Mouse (Mus musculus): ENCODE measurements around the gene Arl5c. TPM values are rescaled to one million over a fixed set of nuclear protein-coding genes. Genes with fewer than 3 reads are reported as not detected.

The Arl5c gene
- total and polyA plus RNA-seq, 3 experiments: 1.2 to 10.4 TPM; not detected in 1

DNA sequence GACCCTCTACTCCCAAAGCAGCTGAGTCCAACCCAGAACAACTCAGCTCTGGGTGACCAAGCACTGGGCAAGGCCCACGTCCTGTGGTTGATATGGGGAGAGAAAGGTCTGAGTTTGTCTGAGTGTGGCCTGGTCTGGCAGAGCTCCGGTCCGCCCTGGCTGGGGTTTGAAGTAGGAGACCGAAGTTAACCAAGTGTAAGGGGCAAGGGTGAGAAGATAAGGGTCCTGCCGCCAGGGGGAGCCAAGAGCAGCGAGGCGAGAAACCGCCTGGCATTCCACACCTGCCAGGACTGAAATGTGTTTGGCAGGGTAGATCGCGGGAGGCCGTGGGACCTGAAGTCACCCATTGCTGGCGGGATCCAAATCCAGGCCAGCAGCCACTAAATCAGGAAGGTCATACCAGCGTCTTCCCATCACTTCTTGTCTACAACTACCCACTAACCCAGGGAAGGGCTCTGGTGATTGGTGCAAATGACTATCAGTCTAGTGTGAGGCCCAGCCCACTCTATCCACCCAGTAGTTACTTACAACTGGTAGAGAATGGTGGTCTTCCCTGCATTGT, 1.4 kb downstream of the Arl5c start:
- peak overlapping the region; percentile 42 for H3K9ac ChIP-seq (ENCODE audit: control insufficient read depth, low read depth, low read length, poor library complexity, severe bottlenecking)
- no peaks in the 10 kb centered on the region for H3K27me3 ChIP-seq (ENCODE audit: control insufficient read depth in 1 of 2, insufficient read depth in 2 of 2, low read length in 2 of 2)
- peak; percentile 79 for DNase-seq (ENCODE audit: low read depth, low spot score)
- no peak overlapping the region for H3K27ac ChIP-seq (ENCODE audit: control insufficient read depth, low read depth, low read length)
- TF ChIP-seq MXI1 (IDR thresholded peaks at IDR 0.05; ENCODE audit: low read depth, low read length) (no peak), SMC3 (IDR thresholded peaks at IDR 0.05; ENCODE audit: low read depth, low read length) (peak; percentile 62), GATA1 (IDR thresholded peaks at IDR 0.05; ENCODE audit: low read depth, low read length) (peak; percentile 29; the same call in 1 of the 2 replicates), CTCF (IDR thresholded peaks at IDR 0.05 in 2 of 3, conservative IDR thresholded peaks at IDR 0.05 in 1 of 3; ENCODE audit: control insufficient read depth in 1 of 3, insufficient read depth in 1 of 3, low read depth in 2 of 3, low read length in 3 of 3, poor library complexity in 1 of 3, severe bottlenecking in 1 of 3) (peak; percentile 62 to 88 (median 75)), RAD21 (IDR thresholded peaks at IDR 0.05; ENCODE audit: low read depth, low read length) (peak; percentile 23), ZKSCAN1 (IDR thresholded peaks at IDR 0.05; ENCODE audit: low read depth, low read length) (no peak)
- peaks cover 8 to 33% of the 10 kb centered on the region in 2 experiments; a peak in 3 of 4 replicates for H3K4me1 ChIP-seq (ENCODE audit: control insufficient read depth in 1 of 2, insufficient read depth in 2 of 2, low read length in 2 of 2)
- peak overlapping the region in 1 of 2 experiments; percentile 41; a peak in 3 of 4 replicates for H3K4me3 ChIP-seq (ENCODE audit: control insufficient read depth in 1 of 2, insufficient read depth in 1 of 2, low read depth in 2 of 2, low read length in 2 of 2)
- peaks cover 0 to 12% of the 10 kb centered on the region in 2 experiments; a peak in 2 of 4 replicates for H3K36me3 ChIP-seq (ENCODE audit: control insufficient read depth in 1 of 2, insufficient read depth in 2 of 2, low read length in 2 of 2)
- H3K79me2 ChIP-seq (ENCODE audit: control insufficient read depth, insufficient read depth, low read length, poor library complexity): no peaks in the 10 kb centered on the region
- no peaks in the 10 kb centered on the region for H3K9me3 ChIP-seq (replicated peaks; ENCODE audit: insufficient read depth, low read length)

DNA sequence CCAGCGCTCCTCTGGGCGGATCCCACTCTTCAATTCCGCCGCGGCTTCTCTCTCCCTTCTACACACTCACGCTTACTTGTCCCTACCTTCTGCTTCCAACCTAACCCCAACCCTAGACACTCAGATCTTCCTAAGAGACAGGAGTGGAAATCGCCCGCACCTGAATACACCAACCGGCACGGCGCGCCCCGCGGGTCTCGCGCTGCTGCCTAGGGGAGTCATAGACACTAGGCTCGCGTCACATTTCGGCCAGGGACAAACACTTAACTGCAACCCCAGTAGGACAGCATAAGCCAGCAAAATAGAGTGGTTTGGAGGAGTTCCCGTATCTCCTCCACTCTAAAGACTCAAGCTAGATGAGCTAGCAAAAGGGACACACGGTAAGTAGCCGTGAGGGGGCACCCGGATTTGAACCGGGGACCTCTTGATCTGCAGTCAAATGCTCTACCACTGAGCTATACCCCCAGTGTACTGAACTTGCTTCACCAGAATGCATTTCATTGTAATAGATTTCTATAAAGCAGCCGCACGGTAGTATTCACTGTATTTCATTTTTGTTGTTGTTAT, 7.4 kb downstream of the Arl5c start:
- H3K9me3 ChIP-seq (replicated peaks; ENCODE audit: insufficient read depth, low read length): no peaks in the 10 kb centered on the region
- H3K36me3 ChIP-seq (ENCODE audit: control insufficient read depth in 1 of 2, insufficient read depth in 2 of 2, low read length in 2 of 2): peaks cover 0 to 4% of the 10 kb centered on the region in 2 experiments; a peak in 1 of 4 replicates
- peak overlapping the region; percentile 47 to 91 for H3K4me3 ChIP-seq (ENCODE audit: control insufficient read depth in 1 of 2, insufficient read depth in 1 of 2, low read depth in 2 of 2, low read length in 2 of 2)
- peak overlapping the region; percentile 85 for H3K9ac ChIP-seq (ENCODE audit: control insufficient read depth, low read depth, low read length, poor library complexity, severe bottlenecking)
- DNase-seq (ENCODE audit: low read depth, low spot score): peak; percentile 95
- peaks cover 0 to 20% of the 10 kb centered on the region in 2 experiments; a peak in 2 of 4 replicates for H3K4me1 ChIP-seq (ENCODE audit: control insufficient read depth in 1 of 2, insufficient read depth in 2 of 2, low read length in 2 of 2)
- peak overlapping the region; percentile 69 for H3K27ac ChIP-seq (ENCODE audit: control insufficient read depth, low read depth, low read length)
- H3K27me3 ChIP-seq (ENCODE audit: control insufficient read depth in 1 of 2, insufficient read depth in 2 of 2, low read length in 2 of 2): 0 out of 4 replicates have a peak, but pooled peaks cover 0 to 1% of the 10 kb centered on the region in 2 experiments
- peaks cover 3% of the 10 kb centered on the region; the same call in 1 of the 2 replicates for H3K79me2 ChIP-seq (ENCODE audit: control insufficient read depth, insufficient read depth, low read length, poor library complexity)
- peak; percentile 38; the same call in 1 of the 2 replicates for TF ChIP-seq NRF1 (IDR thresholded peaks at IDR 0.05; ENCODE audit: insufficient read depth, low read depth, low read length, poor library complexity, severe bottlenecking)
- TF ChIP-seq UBTF (IDR thresholded peaks at IDR 0.05; ENCODE audit: borderline replicate concordance, insufficient read depth, low read depth, low read length): 0 out of 2 replicates have a peak, but pooled peaks have one; percentile 18
- TF ChIP-seq SIN3A (IDR thresholded peaks at IDR 0.05; ENCODE audit: low read length): no peak; the same call in 1 of the 2 replicates
- TF ChIP-seq POLR2AphosphoS5 (IDR thresholded peaks at IDR 0.05; ENCODE audit: borderline replicate concordance, low read depth, low read length): no peak
- TF ChIP-seq TCF12 (IDR thresholded peaks at IDR 0.05; ENCODE audit: low read depth, low read length): no peak
- TF ChIP-seq MEF2A (IDR thresholded peaks at IDR 0.05; ENCODE audit: extremely low read depth, insufficient replicate concordance, low read depth, low read length, poor library complexity, severe bottlenecking): no peak
- TF ChIP-seq MYC (IDR thresholded peaks at IDR 0.05; ENCODE audit: low read depth, low read length): no peak
- no peak for TF ChIP-seq TAL1 (IDR thresholded peaks at IDR 0.05; ENCODE audit: low read length)
- no peak for TF ChIP-seq EP300 (IDR thresholded peaks at IDR 0.05; ENCODE audit: low read depth in 1 of 2, low read length in 2 of 2)
- TF ChIP-seq BHLHE40 (IDR thresholded peaks at IDR 0.05; ENCODE audit: borderline replicate concordance, low read depth, low read length): no peak
- no peak for TF ChIP-seq RAD21 (IDR thresholded peaks at IDR 0.05; ENCODE audit: low read depth, low read length)
- TF ChIP-seq ELF1 (IDR thresholded peaks at IDR 0.05; ENCODE audit: low read depth, low read length): peak; percentile 78; the same call in 1 of the 2 replicates
- peak; percentile 30; the same call in 1 of the 2 replicates for TF ChIP-seq SMC3 (IDR thresholded peaks at IDR 0.05; ENCODE audit: low read depth, low read length)
- TF ChIP-seq RCOR1 (IDR thresholded peaks at IDR 0.05; ENCODE audit: low read depth, low read length): no peak
- TF ChIP-seq MXI1 (IDR thresholded peaks at IDR 0.05; ENCODE audit: low read depth, low read length): no peak
- 0 out of 2 replicates have a peak, but pooled peaks have one; percentile 32 for TF ChIP-seq E2F4 (IDR thresholded peaks at IDR 0.05; ENCODE audit: borderline replicate concordance, low read depth, low read length)
- TF ChIP-seq HCFC1 (IDR thresholded peaks at IDR 0.05; ENCODE audit: low read depth, low read length): no peak
- no peak for TF ChIP-seq USF1 (IDR thresholded peaks at IDR 0.05; ENCODE audit: low read depth, low read length)
- TF ChIP-seq MAFK (IDR thresholded peaks at IDR 0.05; ENCODE audit: borderline replicate concordance, low read depth, low read length): peak; percentile 99
- TF ChIP-seq KAT2A (conservative IDR thresholded peaks at IDR 0.05; ENCODE audit: low read depth, low read length): no peak; the same call in 1 of the 2 replicates
- no peak for TF ChIP-seq GABPA (IDR thresholded peaks at IDR 0.05; ENCODE audit: low read depth, low read length)
- no peak for TF ChIP-seq ETS1 (IDR thresholded peaks at IDR 0.05; ENCODE audit: low read depth, low read length)
- peak; percentile 99 for TF ChIP-seq TBP (IDR thresholded peaks at IDR 0.05; ENCODE audit: low read depth, low read length)
- TF ChIP-seq GATA1 (IDR thresholded peaks at IDR 0.05; ENCODE audit: low read depth, low read length): no peak
- no peak for TF ChIP-seq USF2 (IDR thresholded peaks at IDR 0.05; ENCODE audit: borderline replicate concordance in 1 of 2, insufficient read depth in 1 of 2, low read depth in 1 of 2, low read length in 2 of 2)

All from MEL (cell line).